Mouse (Mus musculus) heart, adult 18-20 months (tissue): ENCODE data around the gene Olfr56. TPM values are rescaled to one million over a fixed set of nuclear protein-coding genes. Genes with fewer than 3 reads are reported as not detected.
A peak's percentile ranks its signal among the peaks of the same experiment; 100 is the strongest.

Experiments
- DNase-seq, 2 experiments: peaks; one replicate each; pipeline ENCODE4 v3.0.0; 2021 to 2022; ENCODE audit warnings: mixed read lengths in 1 of 2
- total RNA-seq, 2 experiments: library from RNA; stranded (reverse); gene quantifications; 2 replicates each; pipeline ENCODE4 v1.2.3; 2021

Gene Olfr56
- total RNA-seq, 2 experiments from 2014 or later = 0.17 TPM; not detected in 1

GRCm38 (mm10) chr11:49092786-49093185 is 114.1 kb downstream of the Olfr56 start:
- DNase-seq = no peak

- no peak for DNase-seq
Observed at GRCm38 (mm10) chr11:49093861-49094660, 115.4 kb downstream of the Olfr56 start.

- DNase-seq = no peak
Observed at GRCm38 (mm10) chr11:49095367-49095766, 116.7 kb downstream of the Olfr56 start.

GRCm38 (mm10) chr11:49100409-49100808 is 121.7 kb downstream of the Olfr56 start:
- no peak for DNase-seq

- no peak for DNase-seq
Observed at GRCm38 (mm10) chr11:49101500-49101899, 122.8 kb downstream of the Olfr56 start.

- peak; percentile 88 to 97 for DNase-seq
Observed at GRCm38 (mm10) chr11:49103047-49103693, 124.5 kb downstream of the Olfr56 start.

- no peak for DNase-seq
Observed at GRCm38 (mm10) chr11:49105752-49106151, 127.1 kb downstream of the Olfr56 start.

- DNase-seq = no peak
Observed at GRCm38 (mm10) chr11:49107650-49108537, 129.2 kb downstream of the Olfr56 start.

GRCm38 (mm10) chr11:49108833-49109232 is 130.1 kb downstream of the Olfr56 start:
- DNase-seq = peak in 1 of 2 experiments; percentile 56

- DNase-seq = no peak
Observed at GRCm38 (mm10) chr11:49111000-49111399, 132.3 kb downstream of the Olfr56 start.

- no peak for DNase-seq
Observed at GRCm38 (mm10) chr11:49112624-49113219, 134.0 kb downstream of the Olfr56 start.

- no peak for DNase-seq
Observed at GRCm38 (mm10) chr11:49114158-49114557, 135.5 kb downstream of the Olfr56 start.

- no peak for DNase-seq
Observed at GRCm38 (mm10) chr11:49114774-49115173, 136.1 kb downstream of the Olfr56 start, which contains the start of gene Olfr1396. Gene Olfr1396 (minus strand): TSS chr11:49114874.

- DNase-seq = peak in 1 of 2 experiments; percentile 28
Observed at GRCm38 (mm10) chr11:49119635-49120034, 140.9 kb downstream of the Olfr56 start.

GRCm38 (mm10) chr11:49124169-49124568 is 145.5 kb downstream of the Olfr56 start:
- no peak for DNase-seq

- no peak for DNase-seq
Observed at GRCm38 (mm10) chr11:49141974-49142373, 163.3 kb downstream of the Olfr56 start, which contains the start of gene Olfr1395. Gene Olfr1395 (plus strand): TSS chr11:49142274.

- peak in 1 of 2 experiments; percentile 12 for DNase-seq
Observed at GRCm38 (mm10) chr11:49154077-49154476, 175.4 kb downstream of the Olfr56 start, which contains the start of gene Olfr1394. Gene Olfr1394 (plus strand): TSS chr11:49154377.

GRCm38 (mm10) chr11:49156821-49157814 is 178.4 kb downstream of the Olfr56 start:
- no peak for DNase-seq

GRCm38 (mm10) chr11:49168839-49169611 is 190.3 kb downstream of the Olfr56 start:
- DNase-seq = no peak

GRCm38 (mm10) chr11:49170576-49170975 is 191.9 kb downstream of the Olfr56 start:
- no peak for DNase-seq
